ENCODE assay signal across 7 mouse cellular contexts in genomic region chr13:60738429-60738828, GRCm38 (mm10). TPM values are rescaled to one million over a fixed set of nuclear protein-coding genes. Genes with fewer than 3 reads are reported as not detected.
A peak's percentile ranks its signal among the peaks of the same experiment; 100 is the strongest.
DNase-seq lines count a peak whose midpoint lies in the region; ATAC-seq lines count a peak whose summit lies in the region.

No protein-coding gene starts in this region.

- ATAC-seq in frontal cortex, adult (ENCODE audit: low TSS enrichment): peak; percentile 69
- peak; percentile 75 for ATAC-seq in hindbrain, embryonic 11.5 days (ENCODE audit: low FRiP score)
- ATAC-seq in megakaryocyte progenitor cell, adult 5-6 weeks (replicated peaks; ENCODE audit: poor library complexity): peak; percentile 70

- no peaks in the 10 kb centered on the region; the same call in 1 of the 2 replicates for H3K4me1 ChIP-seq in hindbrain, embryonic 11.5 days (replicated peaks; ENCODE audit: control insufficient read depth, insufficient read depth, low read length)

- H3K4me3 ChIP-seq in hindbrain, embryonic 11.5 days (ENCODE audit: low read depth, low read length): no peak overlapping the region

- no peak overlapping the region for H3K4me2 ChIP-seq in hindbrain, embryonic 11.5 days (replicated peaks; ENCODE audit: low read depth, low read length)

- H3K9ac ChIP-seq in hindbrain, embryonic 11.5 days (ENCODE audit: low read depth, low read length): no peak overlapping the region

- 18% methylated on average over 9 of the region's 9 CpGs for WGBS in hindbrain, embryonic 11.5 days

- H3K9me3 ChIP-seq in hindbrain, embryonic 11.5 days (ENCODE audit: control insufficient read depth, low read length): no peaks in the 10 kb centered on the region

- no peaks in the 10 kb centered on the region for H3K27me3 ChIP-seq in hindbrain, embryonic 11.5 days (ENCODE audit: control insufficient read depth, insufficient read depth, low read length)

- peak; percentile 67 to 90 for DNase-seq in adrenal gland, adult (ENCODE audit: inconsistent age in 2 of 2, low spot score in 1 of 2)
- peak; percentile 41 for DNase-seq in cerebellum, adult 9-11 months
- DNase-seq in hindbrain, embryonic 11.5 days (ENCODE audit: low spot score): peak; percentile 86
- DNase-seq in layer of hippocampus, postnatal 25 days (ENCODE audit: extremely low spot score in 1 of 2, low spot score in 1 of 2): peak; percentile 51 to 75
- DNase-seq in right cerebral cortex, postnatal 14 days: peak; percentile 70

- H3K27ac ChIP-seq in hindbrain, embryonic 11.5 days (ENCODE audit: low read depth, low read length): no peak overlapping the region; the same call in 1 of the 2 replicates

- peaks cover 4% of the 10 kb centered on the region; the same call in 1 of the 2 replicates for H3K36me3 ChIP-seq in hindbrain, embryonic 11.5 days (ENCODE audit: control insufficient read depth, insufficient read depth, low read length)

RNA-seq across cellular contexts. Expression of gene BC051665, which starts 47.7 kb away (rescaled TPM):
- not detected in 2 replicates for polyA plus RNA-seq in hindbrain, embryonic 11.5 days (2014; fragmentation: Nextera tagmentation; extraction: Ambion mirVana)
- not detected for total RNA-seq in layer of hippocampus, postnatal 25 days (2021)
- total RNA-seq in megakaryocyte progenitor cell, adult 5-6 weeks (2015): not detected in 2 replicates
- not detected in 2 replicates for total RNA-seq in megakaryocyte progenitor cell, adult 5-6 weeks (2017)
